Mouse (Mus musculus): ENCODE results near the gene Lypd4.

The Lypd4 gene

GRCm38 (mm10) chr7:24887096-24887495 is 17.4 kb upstream of the Lypd4 start:
- DNase-seq (ENCODE audit: low spot score), result no peak

- DNase-seq (ENCODE audit: low spot score), result no peak
Measured at GRCm38 (mm10) chr7:24886308-24886633, 16.5 kb upstream of the Lypd4 start.

GRCm38 (mm10) chr7:24885468-24886307 is 15.9 kb upstream of the Lypd4 start:
- no peak for DNase-seq (ENCODE audit: low spot score)

GRCm38 (mm10) chr7:24884693-24885291 is 15.1 kb upstream of the Lypd4 start:
- DNase-seq (ENCODE audit: low spot score), result no peak

GRCm38 (mm10) chr7:24883896-24884692 is 14.4 kb upstream of the Lypd4 start, which contains the start of gene Rps19:
Rps19 (plus strand) TSS chr7:24884371.
- DNase-seq (ENCODE audit: low spot score), result peak; percentile 99

GRCm38 (mm10) chr7:24882416-24883199 is 12.9 kb upstream of the Lypd4 start:
- DNase-seq (ENCODE audit: low spot score), result no peak

GRCm38 (mm10) chr7:24879620-24880019 is 9.9 kb upstream of the Lypd4 start:
- DNase-seq (ENCODE audit: low spot score), result no peak

GRCm38 (mm10) chr7:24877588-24877987 is 7.8 kb upstream of the Lypd4 start:
- DNase-seq (ENCODE audit: low spot score), result no peak

GRCm38 (mm10) chr7:24869080-24869479 is 661 bp downstream of the Lypd4 start:
- DNase-seq (ENCODE audit: low spot score), result no peak

- no peak for DNase-seq (ENCODE audit: low spot score)
Measured at GRCm38 (mm10) chr7:24864156-24864555, 5.6 kb downstream of the Lypd4 start.

GRCm38 (mm10) chr7:24862853-24863252 is 6.9 kb downstream of the Lypd4 start:
- DNase-seq (ENCODE audit: low spot score), result no peak

- DNase-seq (ENCODE audit: low spot score), result no peak
Measured at GRCm38 (mm10) chr7:24861913-24862312, 7.8 kb downstream of the Lypd4 start, which contains the start of gene Gm9844. Gm9844 (plus strand) TSS chr7:24862213.

- DNase-seq (ENCODE audit: low spot score), result no peak
Measured at GRCm38 (mm10) chr7:24859234-24859633, 10.5 kb downstream of the Lypd4 start.

- DNase-seq (ENCODE audit: low spot score), result peak; percentile 61
Measured at GRCm38 (mm10) chr7:24856460-24857120, 13.2 kb downstream of the Lypd4 start.

- DNase-seq (ENCODE audit: low spot score), result no peak
Measured at GRCm38 (mm10) chr7:24853695-24854094, 16.0 kb downstream of the Lypd4 start.

GRCm38 (mm10) chr7:24853233-24853563 is 16.5 kb downstream of the Lypd4 start:
- DNase-seq (ENCODE audit: low spot score), result no peak

- no peak for DNase-seq (ENCODE audit: low spot score)
Measured at GRCm38 (mm10) chr7:24852557-24853232, 17.0 kb downstream of the Lypd4 start.

- DNase-seq (ENCODE audit: low spot score), result no peak
Measured at GRCm38 (mm10) chr7:24851596-24852325, 18.0 kb downstream of the Lypd4 start.

- DNase-seq (ENCODE audit: low spot score), result no peak
Measured at GRCm38 (mm10) chr7:24850899-24851303, 18.8 kb downstream of the Lypd4 start.

GRCm38 (mm10) chr7:24850162-24850561 is 19.6 kb downstream of the Lypd4 start:
- DNase-seq (ENCODE audit: low spot score), result no peak
